Mouse (Mus musculus) stomach, embryonic 14.5 days (tissue): ENCODE results near the gene Zfp462. TPM values are rescaled to one million over a fixed set of nuclear protein-coding genes. Genes with fewer than 3 reads are reported as not detected.
"Not testable (repeated sequence)": the region's sequence is repeated elsewhere in the genome, so short reads cannot be mapped to it uniquely, and the experiment has no call there.

ENCODE experiments used
- ATAC-seq: fragments of 200-750 bp; cut with Nextera tagmentation; 2 replicates; pipeline ENCODE4 v1.8.0; 2017; ENCODE audit warnings: low read depth, moderate TSS enrichment; ENCODE audit not compliant: insufficient number of reproducible peaks, insufficient read depth, low FRiP score
- H3K27ac ChIP-seq: fragments of 300-500 bp; sonication (generic); 2 replicates; pipeline ENCODE4 v1.5.1; 2014; ENCODE audit warnings: mild to moderate bottlenecking, low read length, moderate library complexity, mixed read lengths
- H3K27me3 ChIP-seq: fragments of 300-500 bp; sonication (generic); 2 replicates; pipeline ENCODE4 v1.6.1; 2014; ENCODE audit warnings: low read length, control low read depth, mixed read lengths; ENCODE audit not compliant: control insufficient read depth, insufficient read depth
- H3K36me3 ChIP-seq: fragments of 300-500 bp; sonication (generic); 2 replicates; pipeline ENCODE4 v1.6.1; 2014; ENCODE audit warnings: mild to moderate bottlenecking, control low read depth, low read length, moderate library complexity, mixed read lengths; ENCODE audit not compliant: control insufficient read depth, insufficient read depth
- H3K4me1 ChIP-seq: fragments of 300-500 bp; sonication (generic); 2 replicates; pipeline ENCODE4 v1.6.1; 2014; ENCODE audit warnings: low read length, control low read depth, mixed read lengths; ENCODE audit not compliant: control insufficient read depth, insufficient read depth
- H3K4me2 ChIP-seq: fragments of 300-500 bp; sonication (generic); replicated peaks from 2 replicates; pipeline ENCODE4 v1.6.1; 2014; ENCODE audit warnings: low read depth, low read length, control low read depth
- H3K4me3 ChIP-seq: fragments of 300-500 bp; sonication (generic); 2 replicates; pipeline ENCODE4 v1.5.1; 2014; ENCODE audit warnings: low read depth, low read length, control low read depth
- H3K9ac ChIP-seq: fragments of 300-500 bp; sonication (generic); replicated peaks from 2 replicates; pipeline ENCODE4 v1.6.1; 2014; ENCODE audit warnings: low read depth, mild to moderate bottlenecking, control low read depth, low read length, moderate library complexity, mixed read lengths
- H3K9me3 ChIP-seq: fragments of 300-500 bp; sonication (generic); 2 replicates; pipeline ENCODE4 v1.6.1; 2016; ENCODE audit warnings: low read depth, low read length, control low read depth; ENCODE audit not compliant: control insufficient read depth
- WGBS: fragments of 180-500 bp; shearing (Covaris S2); extraction: QIAGEN DNeasy Blood & Tissue Kit; methylation state at CpG from one replicate; pipeline ENCODE4 v1.1.7; 2014; 5-methylcytosine and 5-hydroxymethylcytosine counted together
- polyA plus RNA-seq: library from polyadenylated mRNA; unstranded; fragments of >200 nt; fragmentation: Nextera tagmentation; extraction: Ambion mirVana; gene quantifications from 2 replicates; pipeline ENCODE4 v1.2.1, GENCODE M21; 2014

The Zfp462 gene
- polyA plus RNA-seq, 1 experiment from 2014 or later: 6.9 TPM

DNA sequence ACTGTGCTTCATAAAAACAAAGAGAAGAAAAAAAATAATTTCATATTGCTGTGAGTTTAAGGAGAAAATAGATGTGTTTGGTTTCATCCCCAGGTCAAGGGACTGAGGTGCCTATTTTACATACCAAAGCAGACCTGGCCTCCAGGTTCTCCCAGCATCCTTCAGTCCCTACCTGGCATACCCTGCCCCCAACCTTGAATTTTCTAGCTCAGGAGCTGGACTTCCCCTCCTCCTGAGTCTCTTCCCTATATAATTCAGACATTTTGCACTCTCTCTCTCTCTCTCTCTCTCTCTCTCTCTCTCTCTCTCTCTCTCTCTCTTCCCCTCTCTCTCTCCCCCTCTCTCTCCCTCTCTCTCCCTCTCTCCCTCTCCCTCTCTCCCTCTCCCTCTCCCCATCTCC, 48.2 kb downstream of the Zfp462 start:
- H3K4me3 ChIP-seq, ATAC-seq, H3K4me1 ChIP-seq, H3K27ac ChIP-seq, H3K36me3 ChIP-seq, H3K4me2 ChIP-seq, H3K27me3 ChIP-seq, H3K9ac ChIP-seq, H3K9me3 ChIP-seq: not testable (repeated sequence)

DNA sequence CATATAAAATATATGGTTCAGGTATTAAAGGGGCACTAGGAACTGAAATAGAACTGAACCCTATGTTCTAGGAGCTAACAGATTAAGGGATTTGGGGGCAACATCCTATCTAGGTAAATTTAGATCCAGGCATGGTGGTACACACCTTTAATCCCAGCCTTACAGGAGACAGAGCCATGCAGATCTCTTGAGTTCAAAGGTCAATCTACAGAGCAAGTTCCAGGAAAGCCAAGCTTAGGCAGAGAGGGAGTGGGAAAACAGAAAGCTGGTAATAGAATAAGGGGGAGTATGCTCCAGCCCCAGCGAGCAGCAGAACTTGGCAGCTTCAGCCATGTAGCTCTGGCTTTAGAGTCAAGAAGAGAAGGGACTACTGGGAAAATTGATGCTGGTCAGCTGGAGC, 50.4 kb downstream of the Zfp462 start:
- Histone ChIP-seq H3K4me2 (no peak overlapping the region), H3K27ac (no peak overlapping the region), H3K9ac (no peak overlapping the region), H3K4me1 (no peaks in the 10 kb centered on the region), H3K9me3 (no peaks in the 10 kb centered on the region), H3K27me3 (no peaks in the 10 kb centered on the region), H3K36me3 (no peaks in the 10 kb centered on the region), H3K4me3 (no peak overlapping the region)
- WGBS: 76% methylated on average over 1 of the region's 1 CpGs
- no peak for ATAC-seq

DNA sequence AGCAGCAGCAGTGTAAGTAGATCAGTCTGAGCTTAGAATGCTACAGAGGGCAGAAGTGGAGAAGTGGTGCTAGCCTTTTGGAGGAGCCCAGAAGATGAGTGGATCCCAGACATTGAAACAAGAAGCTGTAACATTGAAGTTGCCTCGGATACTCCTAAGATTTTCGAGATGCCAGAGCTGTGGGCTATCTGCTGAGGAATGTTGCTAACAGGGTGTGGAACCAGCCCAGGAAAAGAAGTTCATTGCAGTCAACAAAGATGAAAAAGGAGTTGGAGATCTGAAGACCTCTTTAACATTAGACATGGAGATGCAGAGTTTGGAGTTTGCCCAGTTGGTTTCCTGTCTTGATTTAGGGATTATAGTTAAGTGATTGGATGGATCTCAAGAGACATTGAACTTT, 51.2 kb downstream of the Zfp462 start:
- no peak overlapping the region for H3K4me3 ChIP-seq
- no peak overlapping the region for H3K27ac ChIP-seq
- ATAC-seq: no peak
- H3K9ac ChIP-seq: no peak overlapping the region
- no peaks in the 10 kb centered on the region for H3K9me3 ChIP-seq
- no peak overlapping the region for H3K4me2 ChIP-seq
- peaks cover 5% of the 10 kb centered on the region; the same call in 1 of the 2 replicates for H3K4me1 ChIP-seq
- no peaks in the 10 kb centered on the region for H3K27me3 ChIP-seq
- H3K36me3 ChIP-seq: no peaks in the 10 kb centered on the region
- 82% methylated on average over 2 of the region's 2 CpGs for WGBS

DNA sequence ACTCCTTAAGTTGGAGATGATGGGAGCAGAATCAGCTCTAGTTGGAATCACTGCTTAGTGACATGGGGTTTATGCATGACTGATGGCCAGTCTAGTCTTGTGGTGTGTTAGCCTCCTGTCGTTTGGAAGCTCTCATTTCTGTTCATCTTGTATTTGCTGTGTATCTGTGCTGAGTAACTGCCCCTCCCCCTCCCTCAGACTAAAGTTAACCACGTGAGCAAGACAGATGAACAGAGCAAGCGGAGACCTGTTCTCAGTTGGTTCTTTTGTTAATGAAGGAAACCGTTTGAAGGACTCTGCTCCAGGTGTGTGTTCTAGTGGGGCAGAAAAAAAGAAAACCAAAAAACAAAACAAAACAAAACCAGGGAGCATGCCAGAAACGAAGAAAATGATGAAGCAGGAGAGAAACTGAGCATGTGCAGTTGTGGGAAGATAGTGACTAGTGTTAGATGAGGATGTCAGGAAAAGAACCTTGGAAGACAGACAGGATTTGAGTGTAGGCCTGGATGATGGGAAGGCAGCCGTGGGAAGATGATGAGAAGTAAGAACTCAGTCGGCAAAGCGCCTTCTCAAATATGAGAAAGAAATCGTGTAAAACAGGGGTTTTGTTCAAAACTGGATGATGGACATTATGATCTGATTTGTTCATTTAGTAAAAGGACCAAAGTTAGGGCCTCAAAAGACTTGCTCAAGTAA, 53.4 kb downstream of the Zfp462 start:
- H3K27me3 ChIP-seq: no peaks in the 10 kb centered on the region
- peaks cover 10% of the 10 kb centered on the region; the same call in 1 of the 2 replicates for H3K4me1 ChIP-seq
- no peaks in the 10 kb centered on the region for H3K9me3 ChIP-seq
- H3K4me2 ChIP-seq: no peak overlapping the region
- no peak overlapping the region for H3K9ac ChIP-seq
- ATAC-seq: no peak
- H3K4me3 ChIP-seq: no peak overlapping the region
- no peak overlapping the region for H3K27ac ChIP-seq
- no peaks in the 10 kb centered on the region for H3K36me3 ChIP-seq
- 75% methylated on average over 9 of the region's 9 CpGs for WGBS

DNA sequence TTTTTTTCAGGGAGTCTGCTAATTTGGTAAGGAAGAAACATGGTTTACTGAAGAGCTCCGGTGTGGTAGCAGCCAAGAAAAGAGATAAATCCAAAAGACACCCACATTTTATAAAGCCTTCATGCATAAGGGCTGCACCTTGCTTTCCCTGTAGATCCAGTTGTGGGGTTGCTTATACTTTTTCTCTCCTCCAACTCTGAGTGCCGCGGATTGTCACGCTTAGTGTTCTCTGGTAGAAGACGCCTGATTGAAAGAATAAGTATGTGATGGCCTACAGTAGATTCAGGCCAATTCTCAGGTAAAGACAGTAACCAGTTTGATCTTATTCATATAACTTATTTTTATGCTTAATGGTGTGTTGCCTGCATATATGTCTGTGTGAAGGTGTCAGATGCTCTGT, 54.7 kb downstream of the Zfp462 start:
- Histone ChIP-seq H3K4me1 (peaks cover 17% of the 10 kb centered on the region), H3K9ac (no peak overlapping the region), H3K9me3 (no peaks in the 10 kb centered on the region), H3K27ac (no peak overlapping the region), H3K36me3 (no peaks in the 10 kb centered on the region), H3K4me3 (no peak overlapping the region), H3K27me3 (no peaks in the 10 kb centered on the region), H3K4me2 (no peak overlapping the region)
- no peak for ATAC-seq
- 92% methylated on average over 5 of the region's 5 CpGs for WGBS

DNA sequence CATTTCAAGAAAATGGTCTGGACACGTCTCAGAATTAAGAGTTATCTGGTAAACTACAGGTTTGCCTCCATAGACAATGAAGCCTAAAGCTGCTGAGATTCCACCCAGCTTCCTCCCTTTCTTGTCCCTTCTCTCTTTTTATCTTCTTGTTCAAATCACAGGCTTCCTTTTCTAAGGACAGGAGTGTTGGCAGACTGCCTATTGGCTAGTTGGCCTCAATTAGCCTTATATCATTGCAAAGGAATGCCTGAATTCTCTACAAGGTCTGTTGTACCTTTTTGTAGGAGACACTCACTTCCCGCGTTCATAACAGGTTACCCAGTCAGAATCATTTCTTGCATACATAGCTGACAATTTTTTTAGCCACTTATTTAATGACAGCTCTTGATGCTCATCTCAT, 56.5 kb downstream of the Zfp462 start:
- Histone ChIP-seq H3K9ac (no peak overlapping the region), H3K9me3 (no peaks in the 10 kb centered on the region), H3K36me3 (no peaks in the 10 kb centered on the region), H3K27me3 (no peaks in the 10 kb centered on the region), H3K4me1 (peaks cover 32% of the 10 kb centered on the region), H3K4me2 (no peak overlapping the region), H3K27ac (no peak overlapping the region), H3K4me3 (no peak overlapping the region)
- 62% methylated on average over 3 of the region's 3 CpGs for WGBS
- ATAC-seq: no peak

DNA sequence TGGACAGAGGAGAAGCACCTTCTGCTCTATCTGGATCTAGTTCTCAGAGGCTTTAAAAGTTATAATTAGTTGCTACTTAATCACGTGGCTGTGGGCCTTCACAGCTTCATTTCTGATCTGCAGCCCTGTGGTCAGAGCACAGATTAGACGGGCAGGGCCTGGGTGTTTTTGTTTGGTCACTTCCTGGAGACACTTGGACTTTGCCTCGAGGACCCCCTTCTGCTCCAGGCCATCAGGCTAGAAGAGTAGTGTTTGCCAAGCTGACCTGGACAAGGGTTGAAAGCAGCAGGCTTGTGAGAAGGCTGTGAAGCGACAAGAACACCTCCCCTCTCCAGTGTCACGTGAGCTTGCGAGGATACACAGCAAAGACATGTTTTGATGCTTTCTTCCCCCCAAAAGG, 58.3 kb downstream of the Zfp462 start:
- no peak overlapping the region; the same call in 1 of the 2 replicates for H3K27ac ChIP-seq
- 64% methylated on average over 6 of the region's 6 CpGs for WGBS
- H3K9me3 ChIP-seq: no peaks in the 10 kb centered on the region
- H3K4me1 ChIP-seq: peaks cover 32% of the 10 kb centered on the region
- H3K36me3 ChIP-seq: peaks cover 8% of the 10 kb centered on the region
- H3K4me3 ChIP-seq: no peak overlapping the region
- H3K9ac ChIP-seq: no peak overlapping the region
- no peak; the same call in 1 of the 2 replicates for ATAC-seq
- no peak overlapping the region for H3K4me2 ChIP-seq
- no peaks in the 10 kb centered on the region for H3K27me3 ChIP-seq

DNA sequence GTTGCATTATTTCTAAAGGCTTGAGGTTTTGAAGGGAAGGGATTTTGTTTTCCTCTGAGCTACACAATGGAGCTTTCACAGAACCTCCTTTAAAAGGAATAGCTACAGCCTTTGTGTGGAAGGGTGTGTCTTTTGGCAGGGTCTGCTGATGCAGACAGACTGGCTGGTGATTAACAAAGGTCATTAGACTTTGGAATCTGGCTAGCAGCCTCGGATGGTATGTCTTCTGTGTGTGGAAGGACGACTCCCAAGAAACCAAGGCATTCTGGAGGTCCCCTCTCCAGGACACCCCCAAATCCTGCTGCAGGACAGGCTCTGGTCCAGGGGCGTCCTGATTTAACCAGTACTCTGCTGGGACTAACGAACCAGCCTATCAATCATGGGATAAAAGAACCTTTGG, 60.2 kb downstream of the Zfp462 start:
- Histone ChIP-seq H3K27ac (peak overlapping the region; percentile 90), H3K9ac (0 out of 2 replicates have a peak overlapping the region, but pooled peaks have one; percentile 10), H3K36me3 (peaks cover 27% of the 10 kb centered on the region), H3K4me2 (peak overlapping the region; percentile 35), H3K4me1 (peaks cover 32% of the 10 kb centered on the region), H3K4me3 (peak overlapping the region; percentile 6; the same call in 1 of the 2 replicates), H3K9me3 (no peaks in the 10 kb centered on the region), H3K27me3 (no peaks in the 10 kb centered on the region)
- peak; percentile 49 for ATAC-seq
- 15% methylated on average over 4 of the region's 4 CpGs for WGBS

DNA sequence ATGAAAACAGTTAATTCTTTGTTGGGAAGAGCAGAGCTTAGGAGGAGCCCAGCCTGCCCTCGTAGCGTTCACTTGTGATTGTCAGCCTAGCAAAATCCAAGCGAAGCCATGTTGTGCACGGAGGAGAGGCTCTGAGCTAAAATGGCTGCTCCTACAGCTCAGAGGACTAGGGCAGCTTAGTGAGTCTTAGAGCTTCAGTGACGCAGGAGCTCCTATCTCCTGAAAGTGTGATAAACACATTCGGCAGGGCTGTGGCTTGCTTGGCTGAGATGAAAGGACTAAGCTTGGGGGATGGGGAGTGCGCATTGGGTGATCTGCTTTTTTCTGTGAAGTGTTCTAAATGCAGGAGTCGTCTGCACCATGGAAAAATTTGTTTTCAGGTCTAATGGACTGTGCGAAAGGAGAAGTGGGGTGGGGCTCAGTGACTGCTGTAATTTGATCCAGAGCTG, 60.7 kb downstream of the Zfp462 start:
- Histone ChIP-seq H3K27ac (peak overlapping the region; percentile 90), H3K27me3 (no peaks in the 10 kb centered on the region), H3K4me2 (peak overlapping the region; percentile 35), H3K4me1 (peaks cover 31% of the 10 kb centered on the region), H3K36me3 (peaks cover 31% of the 10 kb centered on the region), H3K9ac (0 out of 2 replicates have a peak overlapping the region, but pooled peaks have one; percentile 10), H3K4me3 (peak overlapping the region; percentile 6; the same call in 1 of the 2 replicates), H3K9me3 (no peaks in the 10 kb centered on the region)
- peak; percentile 80 for ATAC-seq
- 11% methylated on average over 9 of the region's 9 CpGs for WGBS
